ENCODE assay signal across 15 mouse cellular contexts in the genomic region with DNA sequence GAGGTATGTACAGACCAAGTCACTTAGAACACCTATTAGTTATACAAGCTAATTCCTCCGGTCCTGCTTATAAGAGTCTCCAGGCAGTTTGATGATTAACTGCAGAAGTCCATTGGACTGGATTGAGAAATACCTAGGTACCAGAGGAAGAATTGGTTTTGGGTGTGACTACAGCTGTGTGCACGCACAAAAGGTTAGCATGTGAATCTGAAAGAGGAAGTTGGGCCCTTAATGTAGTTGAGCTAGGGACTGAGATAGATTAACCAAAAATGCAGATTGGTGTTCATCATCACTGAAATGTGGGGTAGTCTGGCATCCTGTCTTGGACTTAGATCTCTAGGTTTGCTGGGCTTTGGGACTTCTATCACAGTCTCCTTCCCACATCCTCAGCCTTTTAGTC.
"Had no signal": no experiment of that assay in that cellular context is flagged by ENCODE, and none has a peak within 500 bp of the region (broad histone marks: within the 10 kb centered on the region; RNA-seq: fewer than 3 reads in every experiment).

No protein-coding gene starts in this region.

- H3K36me3 ChIP-seq: limb, embryonic 12.5 days; liver, embryonic 15.5 days; neural tube, embryonic 12.5 days had no signal

- H3K4me2 ChIP-seq: limb, embryonic 12.5 days; liver, embryonic 15.5 days; lung, embryonic 14.5 days; neural tube, embryonic 12.5 days had no signal

- DNase-seq: kidney, adult 8-10 months; kidney, postnatal 36 days; layer of hippocampus, adult 9-11 months; layer of hippocampus, postnatal 36 days; liver; lung, postnatal 10 days; lung, postnatal 4 days; midbrain, embryonic 14.5 days; right cerebral cortex, postnatal 14 days; thymus, postnatal 36 days had no signal

- H3K9ac ChIP-seq: limb, embryonic 12.5 days; liver, embryonic 15.5 days; lung, embryonic 14.5 days; neural tube, embryonic 12.5 days had no signal

- H3K9me3 ChIP-seq: liver, embryonic 15.5 days; neural tube, embryonic 12.5 days had no signal

- H3K4me1 ChIP-seq: limb, embryonic 12.5 days; liver, embryonic 15.5 days; neural tube, embryonic 12.5 days had no signal

- H3K27me3 ChIP-seq: limb, embryonic 12.5 days; liver, embryonic 15.5 days; neural tube, embryonic 12.5 days had no signal

- ATAC-seq: intestine, embryonic 16.5 days had no signal

- H3K4me3 ChIP-seq: limb, embryonic 12.5 days; liver, embryonic 15.5 days; neural tube, embryonic 12.5 days had no signal

- H3K27ac ChIP-seq: limb, embryonic 12.5 days; liver, embryonic 15.5 days; neural tube, embryonic 12.5 days had no signal
